Mouse (Mus musculus) midbrain, embryonic 11.5 days (tissue): ENCODE results near the gene Masp1. TPM values are rescaled to one million over a fixed set of nuclear protein-coding genes. Genes with fewer than 3 reads are reported as not detected.
A peak's percentile ranks its signal among the peaks of the same experiment; 100 is the strongest.

Experiments used
- ATAC-seq: fragments of 200-750 bp; cut with Nextera tagmentation; 2 replicates; pipeline ENCODE4 v1.8.0; 2017; ENCODE audit warnings: moderate TSS enrichment, moderate library complexity; ENCODE audit not compliant: low FRiP score
- DNase-seq: peaks from one replicate; pipeline ENCODE4 v3.0.0; 2015; ENCODE audit warnings: low spot score; ENCODE audit errors: missing footprints
- H3K27ac ChIP-seq: fragments of 300-500 bp; sonication (generic); 2 replicates; pipeline ENCODE4 v1.5.1; 2014; ENCODE audit warnings: low read depth, low read length
- H3K27me3 ChIP-seq: fragments of 300-500 bp; sonication (generic); 2 replicates; pipeline ENCODE4 v1.6.1; 2014; ENCODE audit warnings: mild to moderate bottlenecking, low read length, moderate library complexity, mixed read lengths; ENCODE audit not compliant: control insufficient read depth, insufficient read depth
- H3K36me3 ChIP-seq: fragments of 300-500 bp; sonication (generic); 2 replicates; pipeline ENCODE4 v1.6.1; 2014; ENCODE audit warnings: mild to moderate bottlenecking, low read length, moderate library complexity, mixed read lengths; ENCODE audit not compliant: control insufficient read depth, insufficient read depth
- H3K4me1 ChIP-seq: fragments of 300-500 bp; sonication (generic); 2 replicates; pipeline ENCODE4 v1.6.1; 2014; ENCODE audit warnings: low read length; ENCODE audit not compliant: control insufficient read depth, insufficient read depth
- H3K4me2 ChIP-seq: fragments of 300-500 bp; sonication (generic); 2 replicates; pipeline ENCODE4 v1.6.1; 2014; ENCODE audit warnings: mild to moderate bottlenecking, moderate library complexity
- H3K4me3 ChIP-seq: fragments of 300-500 bp; sonication (generic); 2 replicates; pipeline ENCODE4 v1.5.1; 2014; ENCODE audit warnings: low read depth, low read length
- H3K9ac ChIP-seq: fragments of 300-500 bp; sonication (generic); 2 replicates; pipeline ENCODE4 v1.6.1; 2014; ENCODE audit warnings: low read length
- H3K9me3 ChIP-seq: fragments of 300-500 bp; sonication (generic); 2 replicates; pipeline ENCODE4 v1.6.1; 2016; ENCODE audit warnings: low read length; ENCODE audit not compliant: control insufficient read depth
- WGBS: fragments of 180-500 bp; shearing (Covaris S2); extraction: QIAGEN DNeasy Blood & Tissue Kit; methylation state at CpG from one replicate; pipeline ENCODE4 v1.1.7; 2014; 5-methylcytosine and 5-hydroxymethylcytosine counted together
- polyA plus RNA-seq: library from polyadenylated mRNA; unstranded; fragments of >200 nt; fragmentation: Nextera tagmentation; extraction: Ambion mirVana; gene quantifications from 2 replicates; pipeline ENCODE4 v1.2.1, GENCODE M21; 2014

The Masp1 gene
- polyA plus RNA-seq, 1 experiment from 2014 or later = 19.0 TPM

- Histone ChIP-seq H3K4me2 (no peak overlapping the region), H3K27me3 (no peaks in the 10 kb centered on the region), H3K4me3 (no peak overlapping the region), H3K27ac (no peak overlapping the region), H3K4me1 (peaks cover 2% of the 10 kb centered on the region; the same call in 1 of the 2 replicates), H3K9ac (no peak overlapping the region), H3K9me3 (no peaks in the 10 kb centered on the region), H3K36me3 (no peaks in the 10 kb centered on the region)
- DNase-seq (peak; percentile 54), ATAC-seq (peak; percentile 54; the same call in 1 of the 2 replicates)
- 40% methylated on average over 3 of the region's 3 CpGs for WGBS
Measured at GRCm38 (mm10) chr16:23482218-23482617, 38.4 kb downstream of the Masp1 start.

DNA sequence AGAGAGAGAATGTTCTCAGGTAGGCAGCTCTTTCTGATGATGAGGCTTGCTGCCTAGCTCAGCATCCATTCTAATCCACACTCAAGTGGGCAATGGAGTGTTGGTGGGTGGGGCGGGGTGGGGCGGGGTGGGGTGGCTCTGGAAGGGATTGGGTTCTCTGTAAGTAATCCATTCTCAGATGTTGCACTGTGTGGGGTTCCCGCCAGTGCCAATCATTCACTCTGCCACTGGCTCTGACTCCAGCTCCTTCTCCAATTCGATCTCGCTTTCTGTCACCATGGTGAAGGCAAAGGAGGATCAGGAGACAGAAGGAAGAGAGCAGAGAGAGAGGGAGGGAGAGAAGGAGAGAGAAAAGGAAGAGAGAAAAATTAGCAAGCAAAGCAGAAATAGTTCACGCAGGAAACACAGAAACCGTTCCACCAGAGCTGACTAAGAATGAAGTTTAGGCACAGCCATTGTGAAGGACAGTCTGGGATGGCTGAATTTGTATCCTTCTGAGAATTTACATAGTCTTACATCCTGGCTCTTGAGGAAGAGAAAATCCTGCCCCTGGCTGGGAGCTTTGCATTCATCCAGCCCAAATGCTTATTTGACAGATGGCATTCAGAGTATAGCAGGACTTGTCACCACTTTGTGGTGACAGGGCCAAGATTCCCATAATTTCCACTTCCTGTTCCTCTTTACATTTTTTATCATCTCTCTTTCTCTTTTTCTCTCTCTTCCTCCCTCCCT is 40.6 kb downstream of the Masp1 start:
- ATAC-seq (no peak), DNase-seq (peak; percentile 1)
- 68% methylated on average over 7 of the region's 7 CpGs for WGBS
- Histone ChIP-seq H3K4me3 (no peak overlapping the region), H3K27me3 (no peaks in the 10 kb centered on the region), H3K27ac (no peak overlapping the region), H3K9me3 (no peaks in the 10 kb centered on the region), H3K4me2 (no peak overlapping the region), H3K4me1 (peaks cover 2% of the 10 kb centered on the region; the same call in 1 of the 2 replicates), H3K36me3 (no peaks in the 10 kb centered on the region), H3K9ac (no peak overlapping the region)

- no peak overlapping the region for H3K27ac ChIP-seq
- no peaks in the 10 kb centered on the region; the same call in 1 of the 2 replicates for H3K4me1 ChIP-seq
- DNase-seq = no peak
- ATAC-seq = no peak
- no peaks in the 10 kb centered on the region for H3K9me3 ChIP-seq
- no peak overlapping the region for H3K4me2 ChIP-seq
- no peak overlapping the region for H3K9ac ChIP-seq
- H3K36me3 ChIP-seq = no peaks in the 10 kb centered on the region
- H3K4me3 ChIP-seq = no peak overlapping the region
- H3K27me3 ChIP-seq = no peaks in the 10 kb centered on the region
Measured at GRCm38 (mm10) chr16:23476598-23476997, 44.0 kb downstream of the Masp1 start.

GRCm38 (mm10) chr16:23475651-23476050 is 45.0 kb downstream of the Masp1 start:
- H3K9ac ChIP-seq = no peak overlapping the region
- DNase-seq = peak; percentile 75
- H3K27me3 ChIP-seq = no peaks in the 10 kb centered on the region
- WGBS = 90% methylated on average over 4 of the region's 4 CpGs
- no peak overlapping the region for H3K27ac ChIP-seq
- H3K4me3 ChIP-seq = no peak overlapping the region
- ATAC-seq = no peak
- no peaks in the 10 kb centered on the region; the same call in 1 of the 2 replicates for H3K4me1 ChIP-seq
- H3K36me3 ChIP-seq = no peaks in the 10 kb centered on the region
- H3K4me2 ChIP-seq = no peak overlapping the region
- H3K9me3 ChIP-seq = no peaks in the 10 kb centered on the region

GRCm38 (mm10) chr16:23472046-23472445 is 48.6 kb downstream of the Masp1 start:
- no peaks in the 10 kb centered on the region for H3K9me3 ChIP-seq
- H3K36me3 ChIP-seq = peaks cover 3% of the 10 kb centered on the region; the same call in 1 of the 2 replicates
- 80% methylated on average over 3 of the region's 3 CpGs for WGBS
- no peak overlapping the region for H3K9ac ChIP-seq
- no peak overlapping the region for H3K4me2 ChIP-seq
- H3K27ac ChIP-seq = no peak overlapping the region
- H3K4me1 ChIP-seq = no peaks in the 10 kb centered on the region
- ATAC-seq (no peak), DNase-seq (no peak)
- H3K4me3 ChIP-seq = no peak overlapping the region
- no peaks in the 10 kb centered on the region for H3K27me3 ChIP-seq

- Histone ChIP-seq H3K27ac (no peak overlapping the region), H3K36me3 (peaks cover 3% of the 10 kb centered on the region; the same call in 1 of the 2 replicates), H3K4me1 (no peaks in the 10 kb centered on the region), H3K9ac (no peak overlapping the region), H3K4me3 (no peak overlapping the region), H3K4me2 (no peak overlapping the region), H3K27me3 (no peaks in the 10 kb centered on the region), H3K9me3 (no peaks in the 10 kb centered on the region)
- ATAC-seq (no peak), DNase-seq (no peak)
- WGBS = 91% methylated on average over 6 of the region's 6 CpGs
Measured at GRCm38 (mm10) chr16:23471551-23471950, 49.1 kb downstream of the Masp1 start.

GRCm38 (mm10) chr16:23463671-23464347 is 56.8 kb downstream of the Masp1 start:
- no peaks in the 10 kb centered on the region for H3K9me3 ChIP-seq
- H3K36me3 ChIP-seq = no peaks in the 10 kb centered on the region
- H3K4me1 ChIP-seq = no peaks in the 10 kb centered on the region
- no peak overlapping the region for H3K4me2 ChIP-seq
- ATAC-seq (no peak), DNase-seq (no peak)
- H3K27ac ChIP-seq = no peak overlapping the region
- H3K27me3 ChIP-seq = no peaks in the 10 kb centered on the region
- no peak overlapping the region for H3K4me3 ChIP-seq
- H3K9ac ChIP-seq = no peak overlapping the region
- 85% methylated on average over 4 of the region's 4 CpGs for WGBS

DNA sequence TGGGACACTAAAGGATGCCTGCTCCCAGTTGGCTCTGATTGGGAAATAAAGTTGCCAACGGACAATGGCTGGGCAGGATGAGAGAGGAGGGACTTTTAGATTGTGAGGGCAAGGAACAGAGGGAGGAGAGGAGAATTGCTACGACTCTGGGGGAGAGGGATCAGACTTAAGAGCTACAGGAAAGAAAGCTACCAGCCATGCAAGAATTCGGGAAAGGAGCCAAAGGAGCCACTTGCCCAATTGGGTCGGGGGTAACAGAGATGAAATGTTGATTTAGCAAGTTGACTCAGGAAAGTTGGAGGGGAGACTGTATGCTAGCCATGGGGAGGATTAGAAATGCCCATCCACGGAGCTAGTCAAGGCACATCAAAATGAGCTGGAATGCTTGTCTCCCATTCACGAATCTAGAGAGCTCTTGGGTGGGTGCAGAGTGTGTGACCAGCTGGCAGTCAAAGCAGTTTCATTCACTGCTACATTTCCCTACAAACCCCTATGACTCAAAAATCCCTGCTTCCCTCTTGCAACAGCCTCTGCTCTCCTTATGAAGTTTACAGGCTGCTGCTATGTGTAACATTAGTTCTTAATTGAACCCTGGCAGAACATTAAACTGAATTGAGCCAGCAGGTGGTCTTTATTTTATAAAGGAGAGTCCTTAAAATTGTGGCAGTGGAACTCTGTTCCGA is 61.6 kb downstream of the Masp1 start:
- DNase-seq = no peak
- Histone ChIP-seq H3K27ac (no peak overlapping the region), H3K27me3 (no peaks in the 10 kb centered on the region), H3K4me2 (no peak overlapping the region), H3K9ac (no peak overlapping the region), H3K4me1 (no peaks in the 10 kb centered on the region), H3K36me3 (no peaks in the 10 kb centered on the region), H3K9me3 (no peaks in the 10 kb centered on the region), H3K4me3 (no peak overlapping the region)
- no peak for ATAC-seq
- 50% methylated on average over 7 of the region's 7 CpGs for WGBS

GRCm38 (mm10) chr16:23457338-23457737 is 63.3 kb downstream of the Masp1 start:
- Histone ChIP-seq H3K9me3 (no peaks in the 10 kb centered on the region), H3K27ac (no peak overlapping the region), H3K4me3 (no peak overlapping the region), H3K4me1 (no peaks in the 10 kb centered on the region), H3K36me3 (no peaks in the 10 kb centered on the region), H3K9ac (no peak overlapping the region), H3K4me2 (no peak overlapping the region), H3K27me3 (no peaks in the 10 kb centered on the region)
- 92% methylated on average over 5 of the region's 5 CpGs for WGBS
- DNase-seq = no peak
- ATAC-seq = no peak
